Mouse (Mus musculus) stomach, embryonic 16.5 days (tissue): ENCODE measurements around the gene Gm5800. TPM values are rescaled to one million over a fixed set of nuclear protein-coding genes. Genes with fewer than 3 reads are reported as not detected.
"Not testable (repeated sequence)": the region's sequence is repeated elsewhere in the genome, so short reads cannot be mapped to it uniquely, and the experiment has no call there.

Experiments used
- ATAC-seq: fragments of 200-750 bp; cut with Nextera tagmentation; 2 replicates; pipeline ENCODE4 v1.8.0; 2017; ENCODE audit warnings: moderate number of reproducible peaks, moderate TSS enrichment; ENCODE audit not compliant: insufficient read depth, low FRiP score
- H3K27ac ChIP-seq: fragments of 300-500 bp; sonication (generic); 2 replicates; pipeline ENCODE4 v1.5.1; 2014; ENCODE audit warnings: low read length
- H3K27me3 ChIP-seq: fragments of 300-500 bp; sonication (generic); 2 replicates; pipeline ENCODE4 v1.6.1; 2014; ENCODE audit warnings: low read length, control low read depth, mixed read lengths; ENCODE audit not compliant: control insufficient read depth, insufficient read depth
- H3K36me3 ChIP-seq: fragments of 300-500 bp; sonication (generic); 2 replicates; pipeline ENCODE4 v1.6.1; 2014; ENCODE audit warnings: low read length; ENCODE audit not compliant: control insufficient read depth, insufficient read depth
- H3K4me1 ChIP-seq: fragments of 300-500 bp; sonication (generic); 2 replicates; pipeline ENCODE4 v1.6.1; 2014; ENCODE audit warnings: low read length, control low read depth, mixed read lengths; ENCODE audit not compliant: control insufficient read depth, insufficient read depth
- H3K4me2 ChIP-seq: fragments of 300-500 bp; sonication (generic); 2 replicates; pipeline ENCODE4 v1.6.1; 2014; ENCODE audit warnings: low read depth, low read length, mixed read lengths
- H3K4me3 ChIP-seq: fragments of 300-500 bp; sonication (generic); replicated peaks from 2 replicates; pipeline ENCODE4 v1.5.1; 2014; ENCODE audit warnings: mild to moderate bottlenecking, low read length
- H3K9ac ChIP-seq: fragments of 300-500 bp; sonication (generic); 2 replicates; pipeline ENCODE4 v1.6.1; 2014; ENCODE audit warnings: low read length
- H3K9me3 ChIP-seq: fragments of 300-500 bp; sonication (generic); replicated peaks from 2 replicates; pipeline ENCODE4 v1.6.1; 2016; ENCODE audit warnings: low read length, control low read depth; ENCODE audit not compliant: control insufficient read depth
- WGBS: fragments of 180-500 bp; shearing (Covaris S2); extraction: QIAGEN DNeasy Blood & Tissue Kit; methylation state at CpG from one replicate; pipeline ENCODE4 v1.1.7; 2014; 5-methylcytosine and 5-hydroxymethylcytosine counted together
- polyA plus RNA-seq: library from polyadenylated mRNA; unstranded; fragments of >200 nt; fragmentation: Nextera tagmentation; extraction: Ambion mirVana; gene quantifications from 2 replicates; pipeline ENCODE4 v1.2.1, GENCODE M21; 2015

Gm5800 gene
- not detected in 2 replicates for polyA plus RNA-seq

DNA sequence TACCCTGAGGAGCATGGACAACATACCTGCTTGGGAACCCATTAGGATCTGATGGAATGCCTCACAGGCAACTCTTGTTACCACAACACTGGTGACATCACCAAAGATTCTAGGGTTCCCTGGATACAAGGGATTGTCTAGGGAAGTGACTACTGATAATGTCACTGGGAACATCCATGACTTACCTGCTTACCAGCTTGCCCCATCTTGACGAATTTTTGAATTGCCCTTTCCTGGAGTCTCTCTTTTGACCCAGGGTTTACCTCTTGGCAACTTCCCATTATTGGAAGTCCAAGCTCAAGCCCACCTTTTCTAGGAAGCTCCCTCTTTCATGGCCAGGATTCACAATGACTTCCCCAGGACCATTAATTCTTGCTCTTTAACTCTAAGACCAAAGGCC, at the start of gene Gm5800:
Gm5800 (minus strand) TSS at position 101 of the 400 bp plus-strand sequence.
- H3K36me3 ChIP-seq, result no peaks in the 10 kb centered on the region
- no peak within 1 kb of the TSS for H3K4me2 ChIP-seq
- H3K9ac ChIP-seq, result no peak within 1 kb of the TSS
- H3K4me1 ChIP-seq, result no peaks in the 10 kb centered on the region
- H3K4me3 ChIP-seq, result no peak within 1 kb of the TSS
- H3K27ac ChIP-seq, result no peak within 1 kb of the TSS
- 65% methylated on average over 1 of the region's 1 CpGs for WGBS
- no peaks in the 10 kb centered on the region for H3K27me3 ChIP-seq
- H3K9me3 ChIP-seq, result no peaks in the 10 kb centered on the region
- no peak for ATAC-seq

DNA sequence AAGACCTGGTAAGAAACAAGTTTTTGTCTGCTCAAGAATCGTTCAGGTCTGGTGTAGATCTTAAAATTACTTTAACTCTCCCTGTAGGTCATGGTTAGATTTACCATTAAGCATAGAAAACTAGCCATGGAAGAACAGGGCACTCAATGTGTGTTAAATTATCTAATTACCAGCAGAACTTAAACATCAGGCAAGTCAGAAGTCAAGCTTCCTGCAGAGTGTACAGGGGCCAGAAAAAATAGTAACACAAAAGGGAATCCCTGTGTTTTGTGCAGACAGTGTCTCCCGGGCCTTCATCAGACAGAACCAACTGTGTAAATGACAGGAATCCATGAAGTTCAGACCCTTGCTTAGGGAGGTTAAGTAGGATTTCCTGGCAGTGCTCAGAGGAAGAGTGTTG, 39.0 kb upstream of the Gm5800 start:
- no peaks in the 10 kb centered on the region for H3K4me1 ChIP-seq
- H3K27me3 ChIP-seq, result no peaks in the 10 kb centered on the region
- H3K9me3 ChIP-seq, result no peaks in the 10 kb centered on the region
- ATAC-seq, result no peak
- no peak overlapping the region for H3K4me2 ChIP-seq
- H3K27ac ChIP-seq, result no peak overlapping the region
- 65% methylated on average over 2 of the region's 2 CpGs for WGBS
- no peak overlapping the region for H3K4me3 ChIP-seq
- H3K36me3 ChIP-seq, result no peaks in the 10 kb centered on the region
- H3K9ac ChIP-seq, result no peak overlapping the region

DNA sequence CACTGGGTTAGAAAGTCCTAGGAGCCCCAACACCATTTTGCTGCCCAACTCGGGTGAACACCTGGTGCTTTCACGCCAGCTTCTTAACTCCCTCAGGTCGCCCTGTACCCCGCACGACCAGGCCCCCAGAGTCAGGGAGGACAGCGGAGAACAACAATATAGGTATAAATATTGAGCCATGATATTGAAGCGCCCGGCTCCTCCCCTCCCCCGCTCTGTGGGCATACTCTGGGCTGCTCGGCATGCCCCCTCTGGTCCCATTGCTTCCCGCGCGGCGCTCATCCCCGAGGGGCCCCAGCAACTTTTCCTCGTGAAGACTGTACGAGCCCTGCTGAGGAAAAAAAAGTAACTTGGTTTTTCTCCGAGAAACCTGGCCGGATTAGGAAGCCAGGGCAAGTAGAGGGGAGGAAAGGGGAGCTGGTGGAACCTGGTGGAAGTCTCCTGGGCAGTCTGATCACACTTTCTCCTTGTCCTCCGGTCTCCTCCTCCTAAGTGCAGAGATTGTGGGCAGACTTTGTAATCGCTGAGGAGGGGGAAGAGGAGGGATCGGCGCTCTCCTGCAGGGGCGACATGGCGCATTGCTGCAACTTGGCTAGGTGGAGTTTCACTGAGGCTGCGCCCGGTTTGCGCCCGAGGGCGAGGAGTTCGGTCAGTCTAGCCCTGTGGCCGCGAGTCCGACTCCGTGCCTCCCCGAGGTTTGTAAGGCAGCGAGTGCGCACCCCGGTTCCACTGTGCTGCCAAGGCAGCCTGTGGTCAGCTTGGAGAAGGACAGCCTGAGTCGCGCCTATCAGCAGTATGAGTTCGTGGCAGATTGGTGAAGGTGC, 23.6 kb upstream of the Gm5800 start:
- Histone ChIP-seq H3K27me3 (peaks cover 33% of the 10 kb centered on the region), H3K27ac (no peak overlapping the region), H3K9ac (peak overlapping the region; percentile 52), H3K4me3 (peak overlapping the region; percentile 44), H3K4me2 (peak overlapping the region; percentile 67), H3K4me1 (peaks cover 3% of the 10 kb centered on the region), H3K36me3 (no peaks in the 10 kb centered on the region), H3K9me3 (no peaks in the 10 kb centered on the region)
- ATAC-seq, result no peak
- WGBS, result under 1% methylated on average over 42 of the region's 42 CpGs

DNA sequence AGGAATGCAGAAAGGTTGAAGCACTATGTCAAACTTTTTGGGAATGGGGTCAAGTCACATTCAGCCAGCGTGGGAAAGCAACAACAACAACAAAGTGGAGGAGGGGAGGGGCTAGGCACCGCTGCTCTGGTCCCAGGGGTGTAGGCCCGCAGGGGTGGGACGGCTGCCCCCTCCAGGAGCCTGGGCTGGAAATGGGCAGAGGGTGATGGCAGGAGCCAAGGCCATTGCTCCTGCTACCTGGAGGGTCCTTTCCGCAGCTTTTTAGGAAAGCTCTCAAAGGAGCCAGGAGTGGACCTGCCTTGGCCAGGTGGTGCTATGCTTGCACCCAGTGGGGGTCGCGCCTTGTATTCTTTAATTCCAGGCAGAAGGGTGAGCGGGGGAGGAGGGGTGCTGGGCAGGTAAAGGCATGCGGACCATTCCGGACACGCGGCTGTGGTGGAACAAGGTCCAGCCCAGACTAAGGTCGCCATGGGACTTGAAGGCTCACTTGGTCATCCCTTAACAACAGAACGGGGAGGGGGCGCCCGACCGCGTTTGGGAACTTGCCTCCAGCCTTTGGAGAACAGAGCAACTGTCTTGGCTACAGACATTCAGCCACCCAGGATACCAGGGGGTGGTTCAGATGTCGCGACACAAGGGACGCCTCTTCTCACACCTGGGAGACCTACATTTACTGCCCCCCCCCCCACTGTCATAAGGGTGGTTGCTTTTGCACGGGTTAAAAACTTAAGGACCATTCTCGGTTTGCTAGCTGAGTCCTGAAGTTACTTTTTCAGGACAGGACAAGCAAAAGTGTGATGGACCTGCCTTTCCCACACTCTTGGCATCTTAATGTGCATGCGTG, 22.4 kb upstream of the Gm5800 start:
- no peak for ATAC-seq
- Histone ChIP-seq H3K4me1 (peaks cover 3% of the 10 kb centered on the region), H3K4me2 (peak overlapping the region; percentile 67), H3K4me3 (no peak overlapping the region), H3K27me3 (peaks cover 33% of the 10 kb centered on the region), H3K27ac (no peak overlapping the region), H3K9ac (no peak overlapping the region), H3K36me3 (no peaks in the 10 kb centered on the region), H3K9me3 (no peaks in the 10 kb centered on the region)
- 2% methylated on average over 24 of the region's 24 CpGs for WGBS

DNA sequence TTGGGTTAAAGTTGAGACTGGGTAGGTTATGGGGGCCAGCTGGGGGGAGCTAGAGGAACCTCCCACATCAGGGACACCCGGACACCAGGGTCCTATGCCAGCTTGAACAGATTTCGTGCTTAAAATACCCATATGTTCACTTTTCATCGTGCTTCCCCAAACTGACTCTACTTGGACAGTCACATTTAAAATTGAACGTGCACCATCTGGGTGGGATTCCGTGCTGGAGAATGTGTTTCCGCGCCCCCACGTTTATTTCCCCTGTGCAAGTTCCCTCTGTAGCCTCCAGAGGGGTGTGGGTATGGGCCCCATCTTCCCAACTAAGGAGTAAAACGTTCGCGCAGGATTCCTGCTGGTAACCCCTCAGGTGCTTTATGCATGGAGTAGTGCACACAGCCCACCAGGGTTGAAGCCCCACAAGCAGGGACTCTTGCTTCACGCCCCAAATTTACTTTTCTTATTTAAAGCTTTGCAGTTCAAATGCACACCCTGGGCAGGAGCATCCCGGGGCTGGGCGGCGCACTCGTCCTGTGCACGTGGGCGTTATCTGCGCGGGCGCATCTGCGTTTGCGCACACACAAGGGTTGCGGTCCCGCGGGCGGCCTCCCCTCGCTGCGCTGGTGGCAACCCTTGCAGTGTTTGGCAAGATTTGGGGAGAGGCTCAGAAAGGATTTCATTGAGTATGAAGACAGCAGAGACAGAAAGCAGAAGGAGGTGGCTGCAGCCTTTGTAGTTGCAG, 21.6 kb upstream of the Gm5800 start:
- peaks cover 3% of the 10 kb centered on the region for H3K4me1 ChIP-seq
- no peaks in the 10 kb centered on the region for H3K36me3 ChIP-seq
- H3K27ac ChIP-seq, result no peak overlapping the region
- no peak overlapping the region for H3K9ac ChIP-seq
- no peaks in the 10 kb centered on the region for H3K9me3 ChIP-seq
- no peak for ATAC-seq
- WGBS, result 3% methylated on average over 29 of the region's 29 CpGs
- H3K27me3 ChIP-seq, result peaks cover 33% of the 10 kb centered on the region
- H3K4me3 ChIP-seq, result no peak overlapping the region; the same call in 1 of the 2 replicates
- H3K4me2 ChIP-seq, result peak overlapping the region; percentile 15; the same call in 1 of the 2 replicates

DNA sequence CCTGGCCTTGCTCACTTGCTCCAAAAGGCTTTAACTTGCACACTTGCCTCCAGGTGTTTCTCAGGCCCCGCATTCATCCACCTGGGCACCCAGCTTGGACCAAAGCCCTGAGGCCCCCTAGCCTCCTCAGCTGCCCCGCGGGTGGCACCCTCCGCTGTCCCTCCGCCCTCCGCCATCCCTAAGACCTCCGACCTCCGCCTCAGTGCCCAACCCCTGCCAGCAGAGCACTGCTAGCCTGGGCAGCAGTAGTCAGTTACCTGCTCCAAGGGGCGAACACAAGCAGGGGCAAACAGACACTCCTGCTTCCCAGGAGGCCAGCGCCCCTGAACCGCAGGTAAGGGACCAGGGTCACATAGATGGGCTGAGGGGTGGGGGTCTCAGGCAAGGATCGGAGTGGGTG, 21.0 kb upstream of the Gm5800 start:
- H3K4me2 ChIP-seq, result no peak overlapping the region
- no peak for ATAC-seq
- peaks cover 3% of the 10 kb centered on the region for H3K4me1 ChIP-seq
- H3K9ac ChIP-seq, result no peak overlapping the region
- no peaks in the 10 kb centered on the region for H3K36me3 ChIP-seq
- H3K9me3 ChIP-seq, result no peaks in the 10 kb centered on the region
- no peak overlapping the region for H3K27ac ChIP-seq
- peaks cover 33% of the 10 kb centered on the region for H3K27me3 ChIP-seq
- WGBS, result 17% methylated on average over 12 of the region's 12 CpGs
- H3K4me3 ChIP-seq, result no peak overlapping the region

DNA sequence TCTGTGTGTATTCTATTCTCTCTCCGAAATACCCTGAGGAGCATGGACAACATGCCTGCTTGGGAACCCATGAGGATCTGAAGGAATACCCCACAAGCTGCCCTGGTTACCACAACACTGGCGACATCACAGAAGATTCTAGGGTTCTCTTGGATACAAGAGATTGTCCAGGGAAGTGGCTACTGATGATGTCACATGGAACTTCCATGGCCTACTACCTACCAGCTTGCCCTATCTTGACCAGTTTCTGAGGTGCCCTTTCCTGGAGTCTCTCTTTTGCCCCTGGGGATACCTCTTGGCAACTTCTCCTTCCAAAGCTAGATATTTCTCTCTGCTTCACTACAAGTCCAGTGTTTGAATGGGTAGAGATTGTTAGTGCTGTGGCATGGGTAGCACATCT, 21.6 kb downstream of the Gm5800 start, which contains the start of gene Gm17079:
Gm17079 (minus strand) TSS at position 101 of the 400 bp plus-strand sequence.
- not testable (repeated sequence) for H3K4me3 ChIP-seq

DNA sequence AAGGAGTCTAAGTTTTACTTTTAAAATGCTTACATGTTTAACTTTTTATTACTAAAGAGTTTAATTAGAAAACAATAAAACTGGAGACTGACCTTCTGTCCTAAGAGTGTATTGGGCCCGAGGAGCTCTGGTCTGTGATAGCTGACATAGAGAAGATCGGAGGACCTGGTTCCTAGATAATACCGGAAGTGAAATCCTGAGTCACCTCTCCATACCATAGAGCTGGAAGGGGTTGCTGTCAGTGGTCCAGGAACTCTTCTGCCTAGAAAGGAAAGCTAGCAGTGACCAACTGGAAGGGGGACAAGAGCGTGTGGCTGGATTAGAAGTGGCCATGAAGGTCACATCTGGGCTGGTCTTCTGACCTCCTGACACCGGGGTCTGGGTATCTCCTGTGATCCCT, 39.7 kb downstream of the Gm5800 start:
- no peaks in the 10 kb centered on the region for H3K9me3 ChIP-seq
- no peak overlapping the region for H3K4me3 ChIP-seq
- no peak for ATAC-seq
- H3K4me1 ChIP-seq, result no peaks in the 10 kb centered on the region
- H3K27me3 ChIP-seq, result no peaks in the 10 kb centered on the region
- 90% methylated on average over 5 of the region's 5 CpGs for WGBS
- no peak overlapping the region for H3K9ac ChIP-seq
- no peaks in the 10 kb centered on the region for H3K36me3 ChIP-seq
- no peak overlapping the region for H3K27ac ChIP-seq
- no peak overlapping the region for H3K4me2 ChIP-seq

More for the DNA sequence above, 21.6 kb downstream of the Gm5800 start, which contains the start of gene Gm17079:
- WGBS, result 69% methylated on average over 1 of the region's 2 CpGs
- H3K27me3 ChIP-seq, H3K9ac ChIP-seq, H3K27ac ChIP-seq, H3K36me3 ChIP-seq, H3K4me1 ChIP-seq, H3K9me3 ChIP-seq, ATAC-seq, H3K4me2 ChIP-seq: not testable (repeated sequence)
